Mouse (Mus musculus) testis, adult 2 months (tissue): ENCODE results near the gene Hist1h1t. TPM values are rescaled to one million over a fixed set of nuclear protein-coding genes. Genes with fewer than 3 reads are reported as not detected.
"Not testable (repeated sequence)": the region's sequence is repeated elsewhere in the genome, so short reads cannot be mapped to it uniquely, and the experiment has no call there.

ENCODE experiments used
- H3K27ac ChIP-seq: fragments of 200-500 bp; 2 replicates; pipeline ENCODE4 v1.5.1; 2012; ENCODE audit warnings: low read depth, low read length; ENCODE audit not compliant: control insufficient read depth, insufficient read depth
- H3K27me3 ChIP-seq: fragments of 200-500 bp; 2 replicates; pipeline ENCODE4 v1.6.1; 2012; ENCODE audit warnings: mild to moderate bottlenecking, low read length, moderate library complexity; ENCODE audit not compliant: control insufficient read depth, insufficient read depth
- H3K36me3 ChIP-seq: fragments of 200-500 bp; 2 replicates; pipeline ENCODE4 v1.6.1; 2012; ENCODE audit warnings: mild to moderate bottlenecking, low read length; ENCODE audit not compliant: control insufficient read depth, insufficient read depth
- H3K4me1 ChIP-seq: fragments of 200-500 bp; 2 replicates; pipeline ENCODE4 v1.6.1; 2012; ENCODE audit warnings: low read length; ENCODE audit not compliant: control insufficient read depth, insufficient read depth
- H3K4me3 ChIP-seq: fragments of 200-500 bp; 2 replicates; pipeline ENCODE4 v1.5.1; 2012; ENCODE audit warnings: low read depth, mild to moderate bottlenecking, low read length, moderate library complexity, mixed read lengths; ENCODE audit not compliant: control insufficient read depth
- CTCF ChIP-seq: fragments of 200-500 bp; IDR thresholded peaks from 2 replicates; pipeline ENCODE4 v1.5.1; 2012; ENCODE audit warnings: low read depth, mild to moderate bottlenecking, inconsistent platforms, low read length, moderate library complexity; ENCODE audit not compliant: control insufficient read depth, insufficient read depth, insufficient replicate concordance
- POLR2A ChIP-seq: fragments of 200-500 bp; IDR thresholded peaks from 2 replicates; pipeline ENCODE4 v1.6.1; 2012; ENCODE audit warnings: low read depth, mild to moderate bottlenecking, inconsistent platforms, low read length, moderate library complexity; ENCODE audit not compliant: control insufficient read depth
- polyA plus RNA-seq: library from polyadenylated mRNA; depleted of rRNA; stranded (reverse); fragments of >200 nt; gene quantifications from 2 replicates; pipeline ENCODE4 v1.2.3, GENCODE M21; 2012

Gene Hist1h1t
- polyA plus RNA-seq, 1 experiment, result 24.8 TPM

- H3K27me3 ChIP-seq, result no peaks in the 10 kb centered on the region
- H3K4me1 ChIP-seq, result peaks cover 6% of the 10 kb centered on the region
- H3K27ac ChIP-seq, result peak within 1 kb of the TSS; percentile 41
- TF ChIP-seq CTCF (no peak), POLR2A (peak; percentile 34; the same call in 1 of the 2 replicates)
- H3K4me3 ChIP-seq, result peak within 1 kb of the TSS; percentile 79
- no peaks in the 10 kb centered on the region for H3K36me3 ChIP-seq
Measured at GRCm38 (mm10) chr13:23710374-23711089, 14.9 kb downstream of the Hist1h1t start, which contains the start of gene Hfe. Gene Hfe (minus strand): TSS chr13:23710854.

- no peak overlapping the region for H3K4me3 ChIP-seq
- H3K36me3 ChIP-seq, result no peaks in the 10 kb centered on the region
- TF ChIP-seq POLR2A (no peak), CTCF (no peak)
- H3K27ac ChIP-seq, result no peak overlapping the region
- no peaks in the 10 kb centered on the region for H3K27me3 ChIP-seq
- no peaks in the 10 kb centered on the region for H3K4me1 ChIP-seq
Measured at GRCm38 (mm10) chr13:23716261-23717042, 20.8 kb downstream of the Hist1h1t start.

- Histone ChIP-seq H3K4me1 (no peaks in the 10 kb centered on the region), H3K27ac (0 out of 2 replicates have a peak overlapping the region, but pooled peaks have one; percentile 21)
Measured at GRCm38 (mm10) chr13:23717176-23717575, 21.6 kb downstream of the Hist1h1t start.

GRCm38 (mm10) chr13:23717593-23718245 lies 22.1 kb downstream of the Hist1h1t start:
- not testable (repeated sequence) for H3K4me3 ChIP-seq, H3K27me3 ChIP-seq, H3K36me3 ChIP-seq, H3K4me1 ChIP-seq, H3K27ac ChIP-seq

More at GRCm38 (mm10) chr13:23717176-23717575, 21.6 kb downstream of the Hist1h1t start:
- Histone ChIP-seq H3K36me3 (no peaks in the 10 kb centered on the region), H3K4me3 (no peak overlapping the region), H3K27me3 (no peaks in the 10 kb centered on the region)
- TF ChIP-seq POLR2A (no peak), CTCF (no peak)

- H3K36me3 ChIP-seq, result no peaks in the 10 kb centered on the region
- H3K27ac ChIP-seq, result peak overlapping the region; percentile 37; the same call in 1 of the 2 replicates
- peaks cover under 1% of the 10 kb centered on the region; the same call in 1 of the 2 replicates for H3K4me1 ChIP-seq
- H3K4me3 ChIP-seq, result no peak overlapping the region
- H3K27me3 ChIP-seq, result no peaks in the 10 kb centered on the region
- TF ChIP-seq CTCF, result no peak
- TF ChIP-seq POLR2A, result no peak
Measured at GRCm38 (mm10) chr13:23724239-23724638, 28.6 kb downstream of the Hist1h1t start.

- no peak for TF ChIP-seq CTCF
- TF ChIP-seq POLR2A, result no peak
Measured at GRCm38 (mm10) chr13:23725213-23725612, 29.6 kb downstream of the Hist1h1t start.

More at GRCm38 (mm10) chr13:23725213-23725612, 29.6 kb downstream of the Hist1h1t start:
- Histone ChIP-seq H3K4me3 (no peak overlapping the region), H3K36me3 (no peaks in the 10 kb centered on the region), H3K27ac (no peak overlapping the region), H3K4me1 (peaks cover 3% of the 10 kb centered on the region; the same call in 1 of the 2 replicates), H3K27me3 (no peaks in the 10 kb centered on the region)
